Mouse (Mus musculus) right cerebral cortex, postnatal 36 days (tissue): ENCODE data around the gene Clk4.

Experiments
- DNase-seq, 2 experiments: peaks; one replicate each; pipeline ENCODE4 v3.0.0; 2022; ENCODE audit warnings: low spot score in 2 of 2, mixed read lengths in 1 of 2

The Clk4 gene

GRCm38 (mm10) chr11:51308306-51308705 is 46.8 kb downstream of the Clk4 start:
- DNase-seq: no peak

GRCm38 (mm10) chr11:51311846-51312245 is 50.3 kb downstream of the Clk4 start:
- DNase-seq: no peak

- DNase-seq: no peak
Measured at GRCm38 (mm10) chr11:51315991-51316810, 54.7 kb downstream of the Clk4 start.

GRCm38 (mm10) chr11:51320609-51321008 is 59.1 kb downstream of the Clk4 start:
- DNase-seq: no peak

- DNase-seq: no peak
Measured at GRCm38 (mm10) chr11:51326908-51327307, 65.4 kb downstream of the Clk4 start.

- no peak for DNase-seq
Measured at GRCm38 (mm10) chr11:51328387-51328942, 66.9 kb downstream of the Clk4 start.

GRCm38 (mm10) chr11:51329837-51330714 is 68.5 kb downstream of the Clk4 start:
- DNase-seq: no peak
